Mouse (Mus musculus) lung, postnatal 10 days (tissue): ENCODE measurements at regions not wholly inside any gene's neighbourhood (a gene's known extent, or its start where the extent isn't known, plus 50 kb on each side); places are given as distances from the start of the nearest gene placed in this dataset.

ENCODE experiments used
- DNase-seq: peaks from one replicate; pipeline ENCODE4 v3.0.0; 2021

DNA sequence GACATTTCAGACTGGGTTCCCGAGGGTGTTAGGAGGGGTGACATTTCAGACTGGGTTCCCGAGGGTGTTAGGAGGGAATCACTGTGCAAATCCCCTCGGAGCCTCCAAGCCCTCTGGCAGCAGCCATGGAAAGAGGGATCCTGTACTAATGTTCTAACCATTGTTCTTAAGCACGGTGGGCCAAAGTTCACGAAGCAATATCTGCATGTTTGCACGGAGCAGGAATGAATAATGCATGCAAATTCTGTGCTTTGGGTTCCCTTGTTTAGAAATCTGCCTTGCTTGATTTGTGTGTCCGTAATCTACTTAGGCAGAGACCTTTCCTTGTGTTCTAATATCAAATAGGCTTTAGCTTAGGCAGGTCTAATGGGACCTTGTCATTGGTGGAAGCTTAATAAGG, 55.9 kb upstream of the Zfp280d start:
- DNase-seq, result no peak

DNA sequence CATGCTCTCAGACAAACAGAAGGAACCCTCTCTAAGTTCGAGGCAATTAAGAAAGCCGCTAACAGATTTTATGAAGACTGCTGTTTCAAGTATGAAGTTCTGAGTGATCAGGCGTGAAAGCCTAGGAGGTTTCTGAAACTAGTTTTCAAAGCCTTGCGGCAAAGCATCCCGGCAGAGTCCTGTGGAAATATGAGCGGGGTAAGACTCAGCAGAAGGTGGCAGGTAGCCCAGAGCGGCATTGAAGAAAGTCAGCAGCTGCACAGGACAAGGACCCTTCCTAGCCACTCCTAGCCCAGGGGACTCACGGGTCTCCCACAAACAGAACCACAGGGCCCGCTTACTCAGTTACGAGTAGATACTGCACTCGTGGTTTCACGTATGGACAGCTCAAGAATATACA, 54.8 kb upstream of the Zfp280d start:
- DNase-seq, result no peak

DNA sequence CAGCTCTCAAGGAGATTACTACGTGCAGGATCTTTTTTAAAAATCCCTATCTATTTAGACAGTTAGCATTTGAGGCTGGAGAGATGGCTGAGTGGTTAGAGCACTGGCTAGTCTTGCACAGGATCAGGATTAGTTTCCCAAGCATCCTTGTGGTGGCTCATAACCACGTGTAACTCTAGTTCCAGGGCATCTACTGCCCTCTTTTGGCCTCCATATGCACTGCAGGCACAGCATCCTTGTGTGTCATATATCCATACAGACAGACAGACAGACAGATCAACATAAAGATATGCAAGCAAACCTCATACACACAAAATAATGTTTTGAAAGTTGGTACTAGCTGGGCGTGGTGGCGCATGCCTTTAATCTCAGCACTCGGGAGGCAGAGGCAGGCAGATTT, 53.3 kb upstream of the Zfp280d start:
- DNase-seq, result no peak
